Mouse (Mus musculus): Measurements from ENCODE around the gene Ctnnbip1.
"Not testable (repeated sequence)": the region's sequence is repeated elsewhere in the genome, so short reads cannot be mapped to it uniquely, and the experiment has no call there.

Gene Ctnnbip1

DNA sequence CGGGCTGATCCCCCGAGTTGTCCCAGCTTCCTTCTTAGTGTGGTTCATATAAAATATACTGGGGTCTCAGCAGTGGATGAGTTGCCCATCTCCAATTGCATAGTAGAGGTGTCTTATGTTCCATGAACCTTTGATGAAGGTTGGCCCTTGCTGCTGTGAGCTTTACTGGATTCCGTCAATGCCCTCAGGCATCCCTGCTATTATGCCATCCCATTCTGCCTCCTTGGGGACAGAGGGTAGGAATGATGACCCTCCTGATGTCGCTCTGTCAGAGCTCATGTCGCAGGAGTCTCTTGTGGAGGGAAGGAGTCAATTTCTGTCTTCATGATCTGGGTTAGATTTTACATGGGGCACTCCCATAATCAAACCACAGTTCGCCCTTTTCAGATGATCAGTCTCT lies 95.5 kb downstream of the Ctnnbip1 start:
- in situ Hi-C loops (cut with MboI, MseI): not testable (repeated sequence)

DNA sequence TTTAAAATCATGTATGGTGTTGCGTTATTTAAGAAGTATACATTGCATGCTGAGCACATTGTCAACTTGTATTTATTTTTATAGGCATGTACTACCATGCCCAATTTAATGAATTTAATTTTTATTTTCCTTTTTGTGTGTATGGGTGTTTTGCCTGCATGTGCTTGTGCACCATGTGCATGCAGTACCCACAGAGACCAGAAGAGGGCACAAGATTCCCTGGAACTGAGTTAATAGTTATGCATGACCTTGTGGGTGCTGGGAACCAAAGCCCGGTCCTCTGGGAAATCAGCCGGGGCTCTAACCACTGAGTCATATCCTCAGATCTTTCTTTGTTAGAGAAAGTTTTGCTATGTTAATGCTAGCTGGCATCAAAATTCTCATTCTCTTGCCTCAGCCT lies 96.8 kb downstream of the Ctnnbip1 start:
- in situ Hi-C loops (cut with MboI, MseI): no loop called here
